Mouse (Mus musculus) intestine, embryonic 14.5 days (tissue): Measurements from ENCODE around the gene Ap4s1. TPM values are rescaled to one million over a fixed set of nuclear protein-coding genes. Genes with fewer than 3 reads are reported as not detected.
"Not testable (repeated sequence)": the region's sequence is repeated elsewhere in the genome, so short reads cannot be mapped to it uniquely, and the experiment has no call there.

ENCODE experiments used
- ATAC-seq: fragments of 200-750 bp; cut with Nextera tagmentation; replicated peaks from 2 replicates; pipeline ENCODE4 v1.8.0; 2017; ENCODE audit warnings: low read depth, moderate number of reproducible peaks, moderate TSS enrichment, moderate library complexity; ENCODE audit not compliant: low FRiP score, low TSS enrichment
- DNase-seq: peaks from one replicate; pipeline ENCODE4 v3.0.0-alpha.2; 2018; ENCODE audit warnings: low spot score
- H3K27ac ChIP-seq: fragments of 300-500 bp; sonication (generic); 2 replicates; pipeline ENCODE4 v1.5.1; 2014; ENCODE audit warnings: low read depth, mild to moderate bottlenecking, control low read depth
- H3K27me3 ChIP-seq: fragments of 300-500 bp; sonication (generic); replicated peaks from 2 replicates; pipeline ENCODE4 v1.6.1; 2014; ENCODE audit warnings: low read length, control low read depth; ENCODE audit not compliant: control insufficient read depth, insufficient read depth
- H3K36me3 ChIP-seq: fragments of 300-500 bp; sonication (generic); 2 replicates; pipeline ENCODE4 v1.6.1; 2014; ENCODE audit warnings: low read length, control low read depth; ENCODE audit not compliant: control insufficient read depth, insufficient read depth
- H3K4me1 ChIP-seq: fragments of 300-500 bp; sonication (generic); replicated peaks from 2 replicates; pipeline ENCODE4 v1.6.1; 2014; ENCODE audit warnings: low read length, control low read depth, mixed read lengths; ENCODE audit not compliant: control insufficient read depth, insufficient read depth
- H3K4me2 ChIP-seq: fragments of 300-500 bp; sonication (generic); 2 replicates; pipeline ENCODE4 v1.6.1; 2014; ENCODE audit warnings: low read length
- H3K4me3 ChIP-seq: fragments of 300-500 bp; sonication (generic); 2 replicates; pipeline ENCODE4 v1.5.1; 2014; ENCODE audit warnings: low read depth, low read length, control low read depth, mixed read lengths
- H3K9ac ChIP-seq: fragments of 300-500 bp; sonication (generic); 2 replicates; pipeline ENCODE4 v1.6.1; 2014; ENCODE audit warnings: mild to moderate bottlenecking, low read length
- H3K9me3 ChIP-seq: fragments of 300-500 bp; sonication (generic); 2 replicates; pipeline ENCODE4 v1.6.1; 2016; ENCODE audit warnings: low read length, control low read depth; ENCODE audit not compliant: control insufficient read depth
- WGBS: fragments of 180-500 bp; shearing (Covaris S2); extraction: QIAGEN DNeasy Blood & Tissue Kit; methylation state at CpG from one replicate; pipeline ENCODE4 v1.1.7; 2014; 5-methylcytosine and 5-hydroxymethylcytosine counted together
- polyA plus RNA-seq: library from polyadenylated mRNA; unstranded; fragments of >200 nt; fragmentation: Nextera tagmentation; extraction: Ambion mirVana; gene quantifications from 2 replicates; pipeline ENCODE4 v1.2.1, GENCODE M21; 2014

Ap4s1 gene
- polyA plus RNA-seq, 1 experiment from 2014 or later, result 31.5 TPM

DNA sequence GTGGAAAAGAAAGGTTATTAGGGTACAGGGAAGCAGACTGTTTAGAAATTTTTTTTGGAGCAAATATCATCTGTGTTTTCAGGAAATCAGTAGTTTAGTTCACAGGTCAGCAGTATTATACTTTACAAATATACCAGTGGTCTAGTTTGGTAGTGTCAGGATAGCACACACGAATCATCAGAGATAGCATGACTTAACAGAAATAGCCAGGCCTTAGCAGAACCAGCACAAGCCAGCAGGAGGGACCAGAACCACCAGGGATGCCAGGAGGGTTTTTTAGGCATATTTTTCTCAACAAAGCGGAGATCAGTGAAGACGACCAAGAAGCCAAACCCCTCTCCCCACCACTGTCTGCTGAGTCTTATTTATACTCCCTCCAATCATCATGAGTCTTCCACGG lies 17.6 kb upstream of the Ap4s1 start:
- no peaks in the 10 kb centered on the region for H3K27me3 ChIP-seq
- no peaks in the 10 kb centered on the region for H3K9me3 ChIP-seq
- H3K27ac ChIP-seq, result no peak overlapping the region
- H3K36me3 ChIP-seq, result no peaks in the 10 kb centered on the region
- no peaks in the 10 kb centered on the region for H3K4me1 ChIP-seq
- no peak overlapping the region for H3K4me3 ChIP-seq
- H3K4me2 ChIP-seq, result no peak overlapping the region
- ATAC-seq, result no peak
- H3K9ac ChIP-seq, result no peak overlapping the region
- WGBS, result 66% methylated on average over 4 of the region's 4 CpGs
- DNase-seq, result no peak

DNA sequence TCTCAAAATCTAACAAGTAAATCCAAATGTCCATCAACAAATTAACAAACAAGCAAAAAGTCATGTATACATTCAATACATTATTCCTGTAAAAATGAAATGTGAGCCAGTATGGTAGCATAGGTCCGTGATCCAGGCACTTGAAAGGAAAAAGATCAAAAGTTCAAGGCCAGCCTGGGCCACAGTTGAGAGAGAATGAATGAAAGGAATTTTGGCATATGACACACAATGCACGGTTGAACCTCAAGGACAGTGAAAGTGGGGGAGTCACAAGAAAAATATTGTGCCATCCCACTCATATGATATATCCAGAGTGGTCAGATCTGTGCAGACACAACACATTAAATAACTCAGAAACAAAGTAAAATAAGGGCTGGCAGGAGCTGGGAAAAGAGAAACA lies 14.4 kb upstream of the Ap4s1 start:
- no peak overlapping the region for H3K4me3 ChIP-seq
- H3K9me3 ChIP-seq, result no peaks in the 10 kb centered on the region
- no peak overlapping the region for H3K27ac ChIP-seq
- H3K27me3 ChIP-seq, result no peaks in the 10 kb centered on the region
- H3K36me3 ChIP-seq, result no peaks in the 10 kb centered on the region
- WGBS, result 59% methylated on average over 2 of the region's 2 CpGs
- ATAC-seq (no peak), DNase-seq (no peak)
- H3K9ac ChIP-seq, result no peak overlapping the region
- 0 out of 2 replicates have a peak, but pooled peaks cover 3% of the 10 kb centered on the region for H3K4me1 ChIP-seq
- H3K4me2 ChIP-seq, result no peak overlapping the region

DNA sequence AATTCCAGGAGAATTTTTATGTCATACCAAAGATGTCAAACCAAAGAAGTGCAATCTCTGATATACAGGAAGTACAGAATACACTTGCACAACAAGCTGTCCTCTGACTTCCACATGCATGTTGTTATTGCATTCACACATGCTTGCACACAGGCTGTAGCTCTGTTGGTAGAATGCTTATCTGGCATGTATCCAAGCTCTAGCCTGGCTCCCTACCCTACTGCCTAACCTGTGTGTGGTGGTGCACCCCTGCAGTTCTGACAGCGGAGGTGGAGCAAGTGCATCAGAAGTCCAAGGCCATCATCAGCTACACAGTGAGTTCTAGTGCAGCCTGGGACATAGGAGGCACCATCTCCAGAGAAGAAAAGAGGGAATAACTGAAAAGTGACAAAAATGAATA lies 12.0 kb upstream of the Ap4s1 start:
- Histone ChIP-seq H3K4me2 (no peak overlapping the region), H3K4me1 (0 out of 2 replicates have a peak, but pooled peaks cover 3% of the 10 kb centered on the region), H3K9ac (no peak overlapping the region), H3K9me3 (no peaks in the 10 kb centered on the region), H3K27ac (no peak overlapping the region), H3K36me3 (no peaks in the 10 kb centered on the region), H3K27me3 (no peaks in the 10 kb centered on the region), H3K4me3 (no peak overlapping the region)
- WGBS, result 81% methylated on average over 1 of the region's 1 CpGs
- no peak for ATAC-seq
- no peak for DNase-seq

DNA sequence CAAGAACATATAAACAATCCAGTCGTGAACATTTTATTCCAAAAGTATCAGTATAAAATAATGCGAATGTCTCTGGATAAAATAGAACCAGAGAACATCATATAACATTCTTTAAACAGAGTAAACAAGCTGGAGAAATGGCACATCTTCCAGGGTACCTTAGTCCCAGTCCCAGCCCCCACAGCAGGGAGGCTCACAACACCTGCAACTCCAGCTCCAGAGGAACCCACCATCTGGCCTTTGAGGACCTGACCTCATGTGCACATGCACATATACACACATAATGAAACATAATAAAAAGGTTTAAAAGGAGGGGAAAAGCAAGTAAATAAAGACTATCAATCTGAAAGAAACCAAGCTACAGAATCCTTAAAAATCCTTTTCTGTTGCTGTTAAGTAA lies 2.3 kb upstream of the Ap4s1 start:
- no peak overlapping the region for H3K9ac ChIP-seq
- H3K4me3 ChIP-seq, result no peak overlapping the region
- DNase-seq (no peak), ATAC-seq (no peak)
- H3K4me2 ChIP-seq, result no peak overlapping the region
- H3K9me3 ChIP-seq, result no peaks in the 10 kb centered on the region
- H3K27ac ChIP-seq, result no peak overlapping the region
- no peaks in the 10 kb centered on the region for H3K36me3 ChIP-seq
- peaks cover 6% of the 10 kb centered on the region; the same call in 1 of the 2 replicates for H3K4me1 ChIP-seq
- 74% methylated on average over 2 of the region's 2 CpGs for WGBS
- H3K27me3 ChIP-seq, result no peaks in the 10 kb centered on the region

DNA sequence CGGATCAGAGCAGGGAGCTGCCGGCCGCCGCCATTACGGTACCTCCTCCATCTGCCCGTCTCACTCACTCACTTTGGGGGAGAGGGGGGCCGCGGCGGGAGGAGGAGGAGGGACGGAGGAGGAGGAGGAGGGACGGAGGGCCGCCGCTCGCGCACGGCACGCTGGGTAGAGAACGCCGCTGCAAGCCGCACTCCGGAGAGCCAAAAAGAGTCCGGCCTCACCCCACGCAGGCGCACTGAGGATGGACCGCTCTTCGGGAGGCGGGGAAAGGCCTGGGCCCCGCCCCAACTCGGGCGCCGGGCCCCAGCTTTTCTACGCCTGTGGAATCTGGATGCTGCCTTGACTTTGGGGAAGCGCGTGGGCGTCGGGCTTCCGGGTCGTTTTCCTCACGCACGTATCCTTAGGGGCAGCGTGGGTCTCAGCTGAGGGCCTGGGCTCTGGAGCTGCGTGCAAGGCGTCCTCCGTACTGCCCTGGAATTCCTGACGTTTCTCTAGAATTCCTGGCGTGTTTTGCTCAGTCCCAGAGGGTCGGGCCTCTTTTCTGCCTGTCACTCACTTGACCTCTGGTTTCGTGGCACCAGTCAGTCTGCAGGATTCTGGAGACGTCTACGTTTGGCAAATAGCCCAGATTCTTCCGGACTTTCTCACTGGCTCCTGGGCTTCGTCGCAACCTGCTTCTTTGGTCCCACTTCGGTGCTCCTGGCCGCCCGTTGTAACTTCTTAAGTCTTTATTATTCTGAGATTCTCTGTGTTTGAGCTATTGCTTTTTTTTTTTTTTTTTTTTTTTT lies 1.2 kb downstream of the Ap4s1 start, which contains the start of gene Strn3:
Gene Strn3 (minus strand): TSS at position 53 of the 788 bp plus-strand sequence.
- Histone ChIP-seq H3K9ac (peak within 1 kb of the TSS; percentile 90), H3K9me3 (no peaks in the 10 kb centered on the region), H3K27me3 (no peaks in the 10 kb centered on the region), H3K4me3 (peak within 1 kb of the TSS; percentile 73), H3K4me1 (peaks cover 8% of the 10 kb centered on the region; the same call in 1 of the 2 replicates), H3K27ac (peak within 1 kb of the TSS; percentile 99), H3K36me3 (no peaks in the 10 kb centered on the region), H3K4me2 (peak within 1 kb of the TSS; percentile 87)
- under 1% methylated on average over 52 of the region's 56 CpGs for WGBS
- ATAC-seq (peak; percentile 95), DNase-seq (peak; percentile 95)

DNA sequence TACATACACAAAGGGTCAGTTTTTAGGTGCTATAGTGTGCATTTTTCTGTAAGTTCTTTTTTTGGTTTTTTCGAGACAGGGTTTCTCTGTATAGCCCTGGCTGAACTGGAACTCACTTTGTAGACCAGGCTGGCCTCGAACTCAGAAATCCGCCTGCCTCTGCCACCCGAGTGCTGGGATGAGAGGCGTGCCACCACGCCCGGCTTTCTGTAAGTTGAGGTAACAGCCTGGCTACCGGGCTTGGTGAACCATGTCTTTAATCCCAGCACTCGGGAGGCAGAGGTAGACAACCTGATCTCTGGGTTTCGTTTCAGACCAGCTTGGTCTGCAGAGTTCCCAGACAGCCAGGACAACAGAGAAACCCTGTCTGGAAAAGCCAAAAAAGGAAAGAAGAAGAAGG lies 2.0 kb downstream of the Ap4s1 start:
- not testable (repeated sequence) for ATAC-seq, H3K9me3 ChIP-seq, H3K4me1 ChIP-seq, DNase-seq, H3K27me3 ChIP-seq, H3K36me3 ChIP-seq
- peak overlapping the region; percentile 99; the same call in 1 of the 2 replicates for H3K27ac ChIP-seq
- H3K4me3 ChIP-seq, result peak overlapping the region; percentile 73; the same call in 1 of the 2 replicates
- WGBS, result 71% methylated on average over 10 of the region's 10 CpGs
- peak overlapping the region; percentile 90; the same call in 1 of the 2 replicates for H3K9ac ChIP-seq
- H3K4me2 ChIP-seq, result peak overlapping the region; percentile 53

DNA sequence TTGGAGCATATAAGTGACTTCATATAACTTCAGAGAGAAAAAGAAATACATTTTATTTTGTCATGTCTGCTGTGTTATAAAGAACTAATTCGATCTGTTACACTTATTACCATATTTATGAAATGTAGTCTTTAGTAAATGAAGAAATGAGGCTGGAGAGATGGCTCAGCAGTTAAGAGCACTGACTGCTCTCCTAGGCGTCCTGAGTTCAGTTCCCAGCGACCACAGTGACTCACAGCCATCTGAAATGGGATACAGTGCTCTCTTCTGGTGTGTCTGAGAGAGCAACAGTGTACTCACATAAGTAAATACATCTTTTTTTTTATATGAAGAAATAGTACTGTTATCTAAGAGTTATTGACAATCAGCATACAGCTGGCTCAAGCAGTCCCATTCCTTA lies 2.6 kb downstream of the Ap4s1 start:
- no peaks in the 10 kb centered on the region for H3K27me3 ChIP-seq
- no peaks in the 10 kb centered on the region for H3K36me3 ChIP-seq
- no peak overlapping the region for H3K9ac ChIP-seq
- no peaks in the 10 kb centered on the region for H3K9me3 ChIP-seq
- DNase-seq (no peak), ATAC-seq (no peak)
- peaks cover 8% of the 10 kb centered on the region; the same call in 1 of the 2 replicates for H3K4me1 ChIP-seq
- no peak overlapping the region for H3K27ac ChIP-seq
- WGBS, result 80% methylated on average over 3 of the region's 3 CpGs
- no peak overlapping the region for H3K4me2 ChIP-seq
- no peak overlapping the region for H3K4me3 ChIP-seq

DNA sequence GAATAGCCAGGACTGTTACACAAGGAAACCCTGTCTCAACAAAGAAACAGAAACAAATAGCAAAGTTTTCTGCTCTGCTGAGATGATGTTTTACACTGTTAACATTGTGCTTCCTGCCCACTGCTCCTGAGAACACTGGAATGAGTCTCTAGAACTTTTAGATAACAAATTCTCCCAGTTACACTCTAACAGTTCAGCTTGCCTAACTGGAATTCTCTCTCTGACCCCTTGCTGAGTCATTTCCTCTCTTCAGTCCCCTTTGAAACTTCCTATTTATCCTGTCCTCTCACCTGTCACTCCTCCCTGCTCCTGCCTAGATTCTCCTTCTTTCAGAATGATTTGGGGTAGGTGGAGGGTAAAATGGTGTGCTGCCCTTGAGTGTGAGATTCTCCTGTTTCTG lies 3.3 kb downstream of the Ap4s1 start:
- Histone ChIP-seq H3K9me3 (no peaks in the 10 kb centered on the region), H3K9ac (no peak overlapping the region), H3K27me3 (no peaks in the 10 kb centered on the region), H3K4me1 (peaks cover 8% of the 10 kb centered on the region; the same call in 1 of the 2 replicates), H3K27ac (no peak overlapping the region), H3K4me2 (no peak overlapping the region), H3K4me3 (no peak overlapping the region), H3K36me3 (no peaks in the 10 kb centered on the region)
- ATAC-seq (no peak), DNase-seq (no peak)

DNA sequence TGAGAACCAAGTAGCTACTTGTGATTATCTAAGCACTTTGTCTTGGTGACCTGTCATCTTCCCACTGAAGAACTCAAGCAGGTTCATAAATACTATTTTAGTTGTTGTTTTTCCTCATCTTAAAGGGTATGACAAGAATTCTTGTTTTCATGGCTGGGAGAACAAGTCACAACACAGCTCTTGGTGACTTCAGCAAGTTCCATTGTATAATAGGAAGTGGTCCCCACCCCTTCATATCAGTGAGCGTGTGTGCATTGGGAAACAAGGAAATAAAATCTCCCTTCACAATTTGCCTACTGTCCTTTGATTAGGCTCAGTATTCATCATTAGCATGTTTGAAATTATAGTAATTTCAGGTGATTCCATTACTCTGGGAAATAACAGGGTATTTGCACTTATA lies 4.1 kb downstream of the Ap4s1 start:
- WGBS, result 83% methylated on average over 1 of the region's 1 CpGs
- DNase-seq (no peak), ATAC-seq (no peak)
- H3K4me3 ChIP-seq, result no peak overlapping the region
- H3K4me1 ChIP-seq, result peaks cover 2% of the 10 kb centered on the region; the same call in 1 of the 2 replicates
- H3K9me3 ChIP-seq, result no peaks in the 10 kb centered on the region
- no peaks in the 10 kb centered on the region for H3K27me3 ChIP-seq
- H3K9ac ChIP-seq, result no peak overlapping the region
- no peak overlapping the region for H3K27ac ChIP-seq
- no peaks in the 10 kb centered on the region for H3K36me3 ChIP-seq
- H3K4me2 ChIP-seq, result no peak overlapping the region
